Mouse (Mus musculus): Measurements from ENCODE around the gene Ralgps2. TPM values are rescaled to one million over a fixed set of nuclear protein-coding genes. Genes with fewer than 3 reads are reported as not detected.

Gene Ralgps2
- polyA plus RNA-seq, 1 experiment from 2014 or later, result 41.3 TPM

DNA sequence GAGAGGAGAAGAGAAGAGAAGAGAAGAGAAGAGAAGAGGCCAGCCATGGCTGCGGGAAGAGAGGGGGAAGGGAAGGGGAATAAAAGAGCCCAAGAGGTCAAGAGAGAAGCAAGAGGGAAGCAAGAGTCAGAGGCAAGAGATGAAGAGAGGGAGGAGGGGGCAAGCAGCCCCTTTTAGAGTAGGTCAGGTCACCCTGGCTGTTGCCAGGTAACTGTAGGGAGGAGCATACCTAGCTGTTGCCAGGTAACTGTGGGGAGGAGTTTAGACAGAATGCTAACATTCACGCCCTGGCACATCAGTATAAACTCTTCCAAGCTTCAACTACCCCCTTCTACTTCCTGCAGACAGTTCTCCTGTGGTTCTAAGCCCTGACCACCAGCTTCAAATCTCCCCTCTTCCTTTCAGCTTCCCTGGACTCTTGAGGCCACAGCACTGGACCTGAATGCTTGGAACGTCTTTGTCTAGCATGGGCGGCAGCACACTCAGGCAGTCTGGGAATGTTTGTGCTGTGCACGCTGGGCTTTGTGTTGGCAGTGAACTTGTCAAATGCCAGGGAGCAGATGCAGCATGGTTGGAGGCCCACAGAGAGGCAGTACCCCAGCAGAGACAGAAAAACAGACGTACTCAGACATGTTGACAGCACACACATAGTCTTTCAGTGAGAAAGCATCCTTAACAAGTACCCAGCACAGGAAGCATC is 152.1 kb downstream of the Ralgps2 start:
- Histone ChIP-seq H3K27me3 (ENCODE audit: control insufficient read depth, insufficient read depth, low read length) (no peaks in the 10 kb centered on the region), H3K4me3 (ENCODE audit: low read depth, low read length) (no peak overlapping the region), H3K9me3 (ENCODE audit: control insufficient read depth, low read length) (no peaks in the 10 kb centered on the region), H3K36me3 (ENCODE audit: control insufficient read depth, insufficient read depth, low read length) (no peaks in the 10 kb centered on the region), H3K9ac (ENCODE audit: low read length) (no peak overlapping the region), H3K27ac (replicated peaks) (no peak overlapping the region), H3K4me1 (replicated peaks; ENCODE audit: control insufficient read depth, insufficient read depth) (no peaks in the 10 kb centered on the region), H3K4me2 (replicated peaks; ENCODE audit: low read depth) (no peak overlapping the region)
- DNase-seq (ENCODE audit: low spot score) (no peak), ATAC-seq (ENCODE audit: low FRiP score, low TSS enrichment) (0 out of 2 replicates have a peak, but pooled peaks have one; percentile 18)
- no peak for TF ChIP-seq CTCF (IDR thresholded peaks at IDR 0.05; ENCODE audit: low read depth)
- no peak for TF ChIP-seq EP300 (optimal IDR thresholded peaks at IDR 0.05)
- WGBS, result 35% methylated on average over 6 of the region's 6 CpGs

DNA sequence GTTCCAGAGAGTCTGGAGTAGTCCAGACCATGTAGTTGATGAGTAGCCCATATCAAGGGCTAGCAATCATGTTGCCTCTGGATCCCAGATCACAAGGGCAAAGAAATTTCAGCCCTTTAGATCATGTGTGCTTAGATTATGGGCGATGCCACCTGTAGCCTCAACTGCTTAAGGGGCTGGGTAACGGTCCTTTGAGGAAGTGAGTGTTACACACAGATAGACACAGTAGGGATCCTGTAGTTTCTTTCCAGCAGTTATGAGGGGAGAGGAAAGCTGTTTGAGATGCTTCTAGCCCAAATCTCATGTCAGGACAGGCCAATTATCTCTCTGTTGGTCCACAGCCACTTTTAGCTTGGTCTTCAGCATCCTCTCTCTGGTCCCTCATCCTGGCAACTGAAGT is 153.4 kb downstream of the Ralgps2 start:
- H3K36me3 ChIP-seq (ENCODE audit: control insufficient read depth, insufficient read depth, low read length), result no peaks in the 10 kb centered on the region
- no peak overlapping the region for H3K4me2 ChIP-seq (replicated peaks; ENCODE audit: low read depth)
- H3K9ac ChIP-seq (ENCODE audit: low read length), result no peak overlapping the region
- no peak for TF ChIP-seq CTCF (IDR thresholded peaks at IDR 0.05; ENCODE audit: low read depth)
- H3K27me3 ChIP-seq (ENCODE audit: control insufficient read depth, insufficient read depth, low read length), result no peaks in the 10 kb centered on the region
- H3K9me3 ChIP-seq (ENCODE audit: control insufficient read depth, low read length), result no peaks in the 10 kb centered on the region
- no peaks in the 10 kb centered on the region for H3K4me1 ChIP-seq (replicated peaks; ENCODE audit: control insufficient read depth, insufficient read depth)
- no peak overlapping the region for H3K27ac ChIP-seq (replicated peaks)
- H3K4me3 ChIP-seq (ENCODE audit: low read depth, low read length), result no peak overlapping the region
- no peak for DNase-seq (ENCODE audit: low spot score)
- 71% methylated on average over 2 of the region's 2 CpGs for WGBS
- no peak for ATAC-seq (ENCODE audit: low FRiP score, low TSS enrichment)

DNA sequence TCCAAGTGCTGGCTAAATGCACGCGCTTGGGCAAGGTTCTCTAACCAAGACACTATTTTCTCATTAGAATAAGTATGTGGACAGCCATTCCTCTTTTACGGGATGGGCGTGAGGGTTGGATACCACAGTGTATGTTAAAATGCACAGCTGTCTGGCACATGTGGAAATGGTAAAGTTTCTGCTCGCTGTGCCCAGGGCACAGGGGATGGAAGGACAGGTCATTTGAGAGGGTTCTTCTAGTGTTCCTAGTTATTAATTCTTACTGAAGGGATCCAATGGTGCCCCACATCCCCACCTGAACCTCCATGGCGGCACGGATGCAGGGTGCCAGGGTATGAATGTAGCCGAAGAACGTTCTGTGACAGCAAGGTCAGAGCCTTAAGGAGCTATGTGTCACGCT is 154.5 kb downstream of the Ralgps2 start:
- Histone ChIP-seq H3K4me2 (replicated peaks; ENCODE audit: low read depth) (no peak overlapping the region), H3K27ac (replicated peaks) (no peak overlapping the region), H3K4me1 (replicated peaks; ENCODE audit: control insufficient read depth, insufficient read depth) (no peaks in the 10 kb centered on the region), H3K36me3 (ENCODE audit: control insufficient read depth, insufficient read depth, low read length) (no peaks in the 10 kb centered on the region), H3K27me3 (ENCODE audit: control insufficient read depth, insufficient read depth, low read length) (no peaks in the 10 kb centered on the region), H3K9me3 (ENCODE audit: control insufficient read depth, low read length) (no peaks in the 10 kb centered on the region), H3K9ac (ENCODE audit: low read length) (no peak overlapping the region), H3K4me3 (ENCODE audit: low read depth, low read length) (no peak overlapping the region)
- DNase-seq (ENCODE audit: low spot score), result no peak
- TF ChIP-seq EP300 (optimal IDR thresholded peaks at IDR 0.05), result no peak
- TF ChIP-seq CTCF (IDR thresholded peaks at IDR 0.05; ENCODE audit: low read depth), result no peak
- WGBS, result 92% methylated on average over 10 of the region's 10 CpGs
- ATAC-seq (ENCODE audit: low FRiP score, low TSS enrichment), result no peak

DNA sequence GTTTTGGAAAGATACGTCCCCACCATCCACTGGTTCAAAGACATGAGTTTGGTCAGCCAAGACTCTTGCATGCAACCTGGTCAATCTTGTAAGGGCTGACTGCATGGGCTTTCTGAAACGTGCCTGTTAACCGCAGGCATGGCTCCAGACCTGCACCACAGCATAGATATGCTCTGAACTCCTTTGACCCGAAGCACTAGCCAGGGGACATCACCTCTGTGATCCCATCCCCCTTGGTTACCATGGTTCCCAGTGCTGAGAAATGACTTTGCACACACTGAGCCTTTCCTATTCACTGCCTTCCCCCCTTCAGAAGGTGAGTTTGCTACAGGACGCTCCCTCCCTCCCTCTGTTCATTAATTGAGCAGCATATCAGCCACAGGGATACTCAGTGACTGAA is 155.3 kb downstream of the Ralgps2 start:
- WGBS, result 67% methylated on average over 5 of the region's 5 CpGs
- Histone ChIP-seq H3K27ac (replicated peaks) (no peak overlapping the region), H3K27me3 (ENCODE audit: control insufficient read depth, insufficient read depth, low read length) (no peaks in the 10 kb centered on the region), H3K9me3 (ENCODE audit: control insufficient read depth, low read length) (no peaks in the 10 kb centered on the region), H3K4me1 (replicated peaks; ENCODE audit: control insufficient read depth, insufficient read depth) (no peaks in the 10 kb centered on the region), H3K36me3 (ENCODE audit: control insufficient read depth, insufficient read depth, low read length) (no peaks in the 10 kb centered on the region), H3K4me2 (replicated peaks; ENCODE audit: low read depth) (no peak overlapping the region), H3K9ac (ENCODE audit: low read length) (no peak overlapping the region), H3K4me3 (ENCODE audit: low read depth, low read length) (no peak overlapping the region)
- DNase-seq (ENCODE audit: low spot score) (no peak), ATAC-seq (ENCODE audit: low FRiP score, low TSS enrichment) (no peak)
- TF ChIP-seq CTCF (IDR thresholded peaks at IDR 0.05; ENCODE audit: low read depth), result no peak
- TF ChIP-seq EP300 (optimal IDR thresholded peaks at IDR 0.05), result no peak

DNA sequence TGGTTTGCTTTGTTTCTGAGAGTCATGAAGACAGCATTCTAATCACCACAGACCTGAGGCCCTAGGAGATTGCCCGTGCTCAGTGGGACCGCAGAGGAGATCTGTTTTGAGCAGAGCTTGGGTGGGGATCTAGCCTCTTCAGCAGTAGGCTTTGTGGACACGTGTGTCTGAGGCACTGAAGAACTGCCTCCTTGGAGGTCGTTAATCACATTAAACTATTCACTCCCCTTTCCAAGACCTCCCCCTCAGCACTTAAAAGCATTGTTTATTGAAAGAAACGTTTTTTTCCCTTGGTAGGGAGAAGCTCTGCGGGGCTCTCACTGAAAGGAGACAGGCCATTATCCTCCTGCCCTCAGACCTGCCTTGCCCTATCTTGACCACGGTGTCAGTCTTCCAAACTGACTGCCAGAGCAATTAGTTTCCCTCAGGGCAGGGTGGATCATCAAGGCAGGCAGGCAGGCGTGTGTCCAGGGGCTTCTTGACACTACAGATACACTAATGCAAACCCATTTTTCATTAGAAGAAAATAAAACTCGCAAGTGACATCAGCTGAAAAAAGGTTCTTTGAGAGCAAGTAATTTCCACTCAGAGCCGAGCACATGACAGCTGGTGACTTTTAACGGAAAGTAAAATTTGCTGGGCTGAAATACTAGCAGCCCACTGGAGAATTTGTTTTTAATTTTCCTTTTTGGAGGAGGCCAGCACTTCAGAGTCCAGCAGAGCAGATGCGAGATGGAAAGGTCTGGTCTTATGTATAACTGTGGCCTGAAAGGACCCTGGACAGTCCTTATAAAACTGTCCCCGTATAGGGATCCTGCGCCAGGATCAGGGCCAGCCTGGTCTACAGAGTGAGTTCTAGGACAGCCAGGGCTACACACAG is 157.2 kb downstream of the Ralgps2 start:
- ATAC-seq (ENCODE audit: low FRiP score, low TSS enrichment), result 0 out of 2 replicates have a peak, but pooled peaks have one; percentile 18
- Histone ChIP-seq H3K9ac (ENCODE audit: low read length) (no peak overlapping the region), H3K4me1 (replicated peaks; ENCODE audit: control insufficient read depth, insufficient read depth) (no peaks in the 10 kb centered on the region), H3K4me3 (ENCODE audit: low read depth, low read length) (no peak overlapping the region), H3K4me2 (replicated peaks; ENCODE audit: low read depth) (no peak overlapping the region; the same call in 1 of the 2 replicates), H3K36me3 (ENCODE audit: control insufficient read depth, insufficient read depth, low read length) (no peaks in the 10 kb centered on the region), H3K27ac (replicated peaks) (peak overlapping the region; percentile 72), H3K9me3 (ENCODE audit: control insufficient read depth, low read length) (no peaks in the 10 kb centered on the region), H3K27me3 (ENCODE audit: control insufficient read depth, insufficient read depth, low read length) (no peaks in the 10 kb centered on the region)
- TF ChIP-seq CTCF (IDR thresholded peaks at IDR 0.05; ENCODE audit: low read depth) (no peak), EP300 (optimal IDR thresholded peaks at IDR 0.05) (no peak)
- WGBS, result 29% methylated on average over 14 of the region's 14 CpGs
- DNase-seq (ENCODE audit: low spot score), result no peak
